Comparison of ENCODE assay signal across 8 mouse cellular contexts in the genomic region with DNA sequence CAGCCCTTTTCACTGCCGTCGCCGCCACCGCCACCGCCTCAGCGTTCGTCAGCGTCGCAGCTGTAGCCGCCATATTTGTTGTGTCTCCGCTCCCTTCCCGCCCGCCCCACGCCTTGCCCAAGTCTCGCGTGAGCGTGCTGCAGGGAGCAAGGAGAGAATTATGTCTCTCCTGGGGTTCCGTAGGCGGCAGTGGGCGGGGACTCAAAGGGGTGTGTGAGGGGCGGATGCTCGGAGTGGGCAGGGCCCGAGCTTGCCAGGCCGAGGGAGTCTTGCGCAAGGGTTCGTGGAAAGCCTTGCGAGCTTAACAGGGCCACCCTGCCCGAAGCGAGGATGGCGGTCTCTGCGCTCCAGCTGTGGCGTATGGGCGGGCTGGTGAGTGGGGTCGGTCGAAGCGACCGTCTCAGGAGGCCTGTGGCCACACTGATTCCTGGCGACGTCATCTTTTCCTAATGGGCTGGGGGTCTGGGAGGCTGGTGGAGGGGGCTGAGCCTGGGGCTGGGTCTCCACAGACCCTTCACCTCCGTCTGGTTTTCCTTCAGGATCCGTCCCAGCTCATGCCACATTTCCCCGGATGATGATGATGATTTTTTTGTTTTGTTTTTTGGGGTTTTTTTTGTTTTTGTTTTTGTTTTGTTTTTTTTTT. TPM values are rescaled to one million over a fixed set of nuclear protein-coding genes. Genes with fewer than 3 reads are reported as not detected.
A peak's percentile ranks its signal among the peaks of the same experiment; 100 is the strongest.
DNase-seq lines count a peak whose midpoint lies in the region; ATAC-seq and TF ChIP-seq lines count a peak whose summit lies in the region.

A gene (minus strand): TSS at position 106 of the 643 bp plus-strand sequence.
A gene (plus strand): TSS at position 186 of the 643 bp plus-strand sequence.

- under 1% methylated on average over 42 of the region's 42 CpGs for WGBS in forebrain, embryonic 15.5 days
- WGBS in lung, adult 2 months: under 1% methylated on average over 42 of the region's 42 CpGs

- no peaks in the 10 kb centered on the region for H3K36me3 ChIP-seq in ES-E14 (ENCODE audit: control insufficient read depth, insufficient read depth, low read length, poor library complexity, severe bottlenecking)
- H3K36me3 ChIP-seq in forebrain, embryonic 15.5 days: no peaks in the 10 kb centered on the region

- in situ Hi-C loops in ES-E14 (cut with MboI; ENCODE audit: low sequenced_read_pairs in 2 of 2, unreplicated experiment in 2 of 2): no loop called here

- H3K4me3 ChIP-seq in ES-E14 (ENCODE audit: insufficient read depth in 1 of 2, low read depth in 1 of 2, low read length in 2 of 2, poor library complexity in 1 of 2, severe bottlenecking in 1 of 2): peak within 1 kb of the TSS; percentile 94
- H3K4me3 ChIP-seq in forebrain, embryonic 15.5 days: peak within 1 kb of the TSS; percentile 88
- H3K4me3 ChIP-seq in lung, adult 2 months (replicated peaks; ENCODE audit: extremely low read depth, low read depth, low read length): peak within 1 kb of the TSS; percentile 92

- no peak within 1 kb of the TSS for H3K27ac ChIP-seq in ES-E14 (ENCODE audit: insufficient read depth, low read depth, low read length, poor library complexity, severe bottlenecking)
- peak within 1 kb of the TSS; percentile 83 for H3K27ac ChIP-seq in forebrain, embryonic 15.5 days (replicated peaks)

- no peaks in the 10 kb centered on the region for H3K27me3 ChIP-seq in forebrain, embryonic 15.5 days

- peak; percentile 87 for TF ChIP-seq POLR2A in lung, adult 2 months (IDR thresholded peaks at IDR 0.05; ENCODE audit: borderline replicate concordance, extremely low read depth, low read depth, low read length)

- intact Hi-C loops in heart, postnatal 25 days (cut with DNase I): loop anchor here (2.0 to 5.0 kb wide), 2 partner anchors 48 to 152 kb away; a partner anchor contains a TSS

- H3K4me2 ChIP-seq in forebrain, embryonic 15.5 days (replicated peaks): peak within 1 kb of the TSS; percentile 72

- TF ChIP-seq CTCF in lung, adult 2 months (IDR thresholded peaks at IDR 0.05; ENCODE audit: insufficient read depth, low read length): no peak

- H3K9ac ChIP-seq in ES-E14 (ENCODE audit: insufficient read depth, low read depth, low read length, poor library complexity, severe bottlenecking): peak within 1 kb of the TSS; percentile 95
- H3K9ac ChIP-seq in forebrain, embryonic 15.5 days (replicated peaks): peak within 1 kb of the TSS; percentile 93

- H3K9me3 ChIP-seq in ES-E14 (ENCODE audit: control insufficient read depth, insufficient read depth, low read depth, low read length): no peaks in the 10 kb centered on the region
- no peaks in the 10 kb centered on the region for H3K9me3 ChIP-seq in forebrain, embryonic 15.5 days

- peaks cover 0 to 7% of the 10 kb centered on the region in 2 experiments; a peak in 1 of 4 replicates for H3K4me1 ChIP-seq in ES-E14 (ENCODE audit: control insufficient read depth in 2 of 2, insufficient read depth in 2 of 2, low read length in 2 of 2, poor library complexity in 1 of 2)
- peaks cover 29% of the 10 kb centered on the region for H3K4me1 ChIP-seq in forebrain, embryonic 15.5 days
- H3K4me1 ChIP-seq in lung, adult 2 months (ENCODE audit: control insufficient read depth, insufficient read depth, low read length): peaks cover 6% of the 10 kb centered on the region

- DNase-seq in ES-E14 (ENCODE audit: low read depth, low spot score): peak; percentile 97
- DNase-seq in cerebellum, adult 11-12 months: peak; percentile 97
- DNase-seq in heart, postnatal 25 days (ENCODE audit: low spot score): peak; percentile 98
- DNase-seq in layer of hippocampus, adult 18-20 months (ENCODE audit: low spot score in 2 of 2): peak; percentile 98 to 99
- DNase-seq in lung, adult 2 months: peak; percentile 100
- peak; percentile 97 to 98 for DNase-seq in thymus, adult 18-20 months

- peak; percentile 98 for ATAC-seq in forebrain, embryonic 15.5 days (replicated peaks)
- ATAC-seq in neutrophil, adult 5-6 weeks (ENCODE audit: extremely low read depth, insufficient number of reproducible peaks, low FRiP score, poor library complexity, severe bottlenecking): peak; percentile 100

TF ChIP-seq in ES-E14, 5 proteins besides CTCF, POLR2A, EP300 and RAD21:
- peak; percentile 73 for TF ChIP-seq HCFC1 (IDR thresholded peaks at IDR 0.05; ENCODE audit: borderline replicate concordance, insufficient read depth, low read length)
- TF ChIP-seq ZNF384 (IDR thresholded peaks at IDR 0.05; ENCODE audit: low read depth, low read length): no peak
- TF ChIP-seq MAFK (IDR thresholded peaks at IDR 0.05; ENCODE audit: insufficient read depth, low read depth, low read length): no peak
- peak; percentile 97 for TF ChIP-seq CHD2 (IDR thresholded peaks at IDR 0.05; ENCODE audit: low read depth, low read length)
- peak; percentile 25; the same call in 1 of the 2 replicates for TF ChIP-seq ZC3H11A (IDR thresholded peaks at IDR 0.05; ENCODE audit: borderline replicate concordance, low read depth, low read length)

RNA-seq across cellular contexts. Expression of the first gene that starts in this region (rescaled TPM):
- 9.1 and 9.2 TPM in 2 replicates for total RNA-seq in ES-E14 (2012; rRNA removed)
- polyA plus RNA-seq in forebrain, embryonic 15.5 days (2015; fragmentation: Nextera tagmentation; extraction: Ambion mirVana): 15.9 and 17.3 TPM in 2 replicates
- total RNA-seq in heart, postnatal 25 days (2021): 10 to 100 TPM; 33.5 to 37.8 TPM
- total RNA-seq in layer of hippocampus, adult 18-20 months (2021): 10 to 100 TPM; 47.7 to 50.9 TPM
- 12.4 and 13.3 TPM in 2 replicates for polyA plus RNA-seq in lung, adult 2 months (2012; rRNA removed)
- total RNA-seq in neutrophil, adult 5-6 weeks (2017): 30.1 and 31.6 TPM in 2 replicates

RNA-seq across cellular contexts. Expression of the second gene that starts in this region (rescaled TPM):
- 11.8 and 22.4 TPM in 2 replicates for total RNA-seq in ES-E14 (2012; rRNA removed)
- 114 and 122 TPM in 2 replicates for polyA plus RNA-seq in forebrain, embryonic 15.5 days (2015; fragmentation: Nextera tagmentation; extraction: Ambion mirVana)
- total RNA-seq in heart, postnatal 25 days (2021): 100 to 1,000 TPM; 166 to 170 TPM
- total RNA-seq in layer of hippocampus, adult 18-20 months (2021): 100 to 1,000 TPM; 107 to 108 TPM
- polyA plus RNA-seq in lung, adult 2 months (2012; rRNA removed): 9.3 and 14.6 TPM in 2 replicates
- total RNA-seq in neutrophil, adult 5-6 weeks (2017): 36.5 and 39.2 TPM in 2 replicates
